Mouse (Mus musculus) forebrain, embryonic 11.5 days (tissue): ENCODE results near the gene Synpo2. TPM values are rescaled to one million over a fixed set of nuclear protein-coding genes. Genes with fewer than 3 reads are reported as not detected.

Experiments
- ATAC-seq: fragments of 200-750 bp; cut with Nextera tagmentation; replicated peaks from 2 replicates; pipeline ENCODE4 v1.8.0; 2017; ENCODE audit warnings: moderate TSS enrichment; ENCODE audit not compliant: low FRiP score
- DNase-seq: peaks from one replicate; pipeline ENCODE4 v3.0.0-alpha.2; 2017; ENCODE audit warnings: low spot score
- H3K27ac ChIP-seq: fragments of 300-500 bp; sonication (generic); 2 replicates; pipeline ENCODE4 v1.5.1; 2014; ENCODE audit warnings: low read depth, low read length
- H3K27me3 ChIP-seq: fragments of 300-500 bp; sonication (generic); 2 replicates; pipeline ENCODE4 v1.6.1; 2014; ENCODE audit warnings: mild to moderate bottlenecking, low read length, mixed read lengths; ENCODE audit not compliant: control insufficient read depth, insufficient read depth
- H3K36me3 ChIP-seq: fragments of 300-500 bp; sonication (generic); 2 replicates; pipeline ENCODE4 v1.6.1; 2014; ENCODE audit warnings: mild to moderate bottlenecking, low read length, moderate library complexity, mixed read lengths; ENCODE audit not compliant: control insufficient read depth, insufficient read depth
- H3K4me1 ChIP-seq: fragments of 300-500 bp; sonication (generic); replicated peaks from 2 replicates; pipeline ENCODE4 v1.6.1; 2014; ENCODE audit warnings: low read length, mixed read lengths; ENCODE audit not compliant: control insufficient read depth, insufficient read depth
- H3K4me2 ChIP-seq: fragments of 300-500 bp; sonication (generic); 2 replicates; pipeline ENCODE4 v1.6.1; 2014; ENCODE audit warnings: low read depth, mild to moderate bottlenecking, low read length, moderate library complexity, mixed read lengths; ENCODE audit not compliant: severe bottlenecking
- H3K4me3 ChIP-seq: fragments of 300-500 bp; sonication (generic); 2 replicates; pipeline ENCODE4 v1.5.1; 2014; ENCODE audit warnings: low read depth, low read length
- H3K9ac ChIP-seq: fragments of 300-500 bp; sonication (generic); 2 replicates; pipeline ENCODE4 v1.6.1; 2014; ENCODE audit warnings: low read length
- H3K9me3 ChIP-seq: fragments of 300-500 bp; sonication (generic); 2 replicates; pipeline ENCODE4 v1.6.1; 2016; ENCODE audit warnings: low read length, mixed read lengths; ENCODE audit not compliant: control insufficient read depth
- WGBS: fragments of 180-500 bp; shearing (Covaris S2); extraction: QIAGEN DNeasy Blood & Tissue Kit; methylation state at CpG from one replicate; pipeline ENCODE4 v1.1.7; 2014; 5-methylcytosine and 5-hydroxymethylcytosine counted together
- polyA plus RNA-seq: library from polyadenylated mRNA; unstranded; fragments of >200 nt; fragmentation: Nextera tagmentation; extraction: Ambion mirVana; gene quantifications from 2 replicates; pipeline ENCODE4 v1.2.1, GENCODE M21; 2014

The Synpo2 gene
- polyA plus RNA-seq, 1 experiment from 2014 or later, result 3.7 TPM

- H3K9me3 ChIP-seq, result no peaks in the 10 kb centered on the region
- no peak overlapping the region for H3K4me2 ChIP-seq
- no peak overlapping the region for H3K4me3 ChIP-seq
- DNase-seq (no peak), ATAC-seq (no peak)
- H3K4me1 ChIP-seq, result no peaks in the 10 kb centered on the region
- no peaks in the 10 kb centered on the region for H3K36me3 ChIP-seq
- H3K27me3 ChIP-seq, result no peaks in the 10 kb centered on the region
- H3K9ac ChIP-seq, result no peak overlapping the region
- H3K27ac ChIP-seq, result no peak overlapping the region
- WGBS, result 78% methylated on average over 5 of the region's 5 CpGs
These were observed 56.9 kb downstream of the Synpo2 start for GRCm38 (mm10) chr3:123179041-123179440.

GRCm38 (mm10) chr3:123178420-123178819 lies 57.5 kb downstream of the Synpo2 start:
- H3K9ac ChIP-seq, result no peak overlapping the region
- DNase-seq (no peak), ATAC-seq (no peak)
- no peaks in the 10 kb centered on the region for H3K9me3 ChIP-seq
- H3K36me3 ChIP-seq, result no peaks in the 10 kb centered on the region
- 78% methylated on average over 4 of the region's 4 CpGs for WGBS
- H3K4me3 ChIP-seq, result no peak overlapping the region
- no peaks in the 10 kb centered on the region for H3K4me1 ChIP-seq
- H3K27me3 ChIP-seq, result no peaks in the 10 kb centered on the region
- no peak overlapping the region for H3K27ac ChIP-seq
- H3K4me2 ChIP-seq, result no peak overlapping the region

- Histone ChIP-seq H3K9me3 (no peaks in the 10 kb centered on the region), H3K9ac (no peak overlapping the region), H3K27ac (no peak overlapping the region), H3K4me2 (no peak overlapping the region), H3K4me1 (no peaks in the 10 kb centered on the region), H3K27me3 (no peaks in the 10 kb centered on the region), H3K36me3 (no peaks in the 10 kb centered on the region), H3K4me3 (no peak overlapping the region)
- ATAC-seq (no peak), DNase-seq (no peak)
- 82% methylated on average over 19 of the region's 19 CpGs for WGBS
These were observed 59.3 kb downstream of the Synpo2 start for GRCm38 (mm10) chr3:123176366-123177334.

- no peaks in the 10 kb centered on the region for H3K27me3 ChIP-seq
- no peak overlapping the region for H3K4me3 ChIP-seq
- no peak overlapping the region for H3K4me2 ChIP-seq
- no peaks in the 10 kb centered on the region for H3K36me3 ChIP-seq
- 90% methylated on average over 7 of the region's 7 CpGs for WGBS
- H3K9ac ChIP-seq, result no peak overlapping the region
- no peaks in the 10 kb centered on the region for H3K4me1 ChIP-seq
- DNase-seq, result no peak
- no peaks in the 10 kb centered on the region for H3K9me3 ChIP-seq
- no peak overlapping the region for H3K27ac ChIP-seq
- no peak for ATAC-seq
These were observed 60.8 kb downstream of the Synpo2 start for GRCm38 (mm10) chr3:123175142-123175541.

GRCm38 (mm10) chr3:123174379-123174697 lies 61.6 kb downstream of the Synpo2 start:
- Histone ChIP-seq H3K9me3 (no peaks in the 10 kb centered on the region), H3K4me2 (no peak overlapping the region), H3K27me3 (no peaks in the 10 kb centered on the region), H3K9ac (no peak overlapping the region), H3K4me1 (no peaks in the 10 kb centered on the region), H3K36me3 (no peaks in the 10 kb centered on the region), H3K4me3 (no peak overlapping the region), H3K27ac (no peak overlapping the region)
- WGBS, result 94% methylated on average over 8 of the region's 8 CpGs
- ATAC-seq, result no peak
- DNase-seq, result no peak

GRCm38 (mm10) chr3:123173553-123174378 lies 62.2 kb downstream of the Synpo2 start:
- no peaks in the 10 kb centered on the region for H3K4me1 ChIP-seq

GRCm38 (mm10) chr3:123172151-123172550 lies 63.8 kb downstream of the Synpo2 start:
- Histone ChIP-seq H3K4me1 (no peaks in the 10 kb centered on the region), H3K4me3 (no peak overlapping the region), H3K27me3 (no peaks in the 10 kb centered on the region), H3K36me3 (no peaks in the 10 kb centered on the region), H3K9me3 (no peaks in the 10 kb centered on the region), H3K9ac (no peak overlapping the region), H3K4me2 (no peak overlapping the region), H3K27ac (no peak overlapping the region)
- WGBS, result 87% methylated on average over 5 of the region's 5 CpGs
- DNase-seq (no peak), ATAC-seq (no peak)

More at GRCm38 (mm10) chr3:123173553-123174378, 62.2 kb downstream of the Synpo2 start:
- Histone ChIP-seq H3K4me3 (no peak overlapping the region), H3K9me3 (no peaks in the 10 kb centered on the region), H3K4me2 (no peak overlapping the region), H3K36me3 (no peaks in the 10 kb centered on the region), H3K27me3 (no peaks in the 10 kb centered on the region), H3K27ac (no peak overlapping the region), H3K9ac (no peak overlapping the region)
- WGBS, result 90% methylated on average over 21 of the region's 21 CpGs
- no peak for ATAC-seq
- DNase-seq, result no peak

GRCm38 (mm10) chr3:123169398-123169797 lies 66.6 kb downstream of the Synpo2 start:
- Histone ChIP-seq H3K4me3 (no peak overlapping the region), H3K27me3 (no peaks in the 10 kb centered on the region), H3K27ac (no peak overlapping the region), H3K4me1 (no peaks in the 10 kb centered on the region), H3K36me3 (no peaks in the 10 kb centered on the region), H3K9me3 (no peaks in the 10 kb centered on the region), H3K9ac (no peak overlapping the region), H3K4me2 (no peak overlapping the region)
- ATAC-seq, result no peak
- DNase-seq, result no peak
- WGBS, result 61% methylated on average over 4 of the region's 4 CpGs
